Mouse (Mus musculus) lung, postnatal 10 days (tissue): Measurements from ENCODE around the gene Dpep1.
"Not testable (repeated sequence)": the region's sequence is repeated elsewhere in the genome, so short reads cannot be mapped to it uniquely, and the experiment has no call there.

Source experiments
- DNase-seq: peaks from one replicate; pipeline ENCODE4 v3.0.0; 2021

Gene Dpep1

GRCm38 (mm10) chr8:123212321-123213117, 26.5 kb downstream of the Dpep1 start, which contains the start of the genes Chmp1a and Spata33:
Chmp1a (minus strand) TSS chr8:123212763.
Spata33 (plus strand) TSS chr8:123212832.
- DNase-seq: peak; percentile 92

- DNase-seq: no peak
Measured at GRCm38 (mm10) chr8:123213118-123213772, 27.2 kb downstream of the Dpep1 start.

GRCm38 (mm10) chr8:123215430-123215829, 29.4 kb downstream of the Dpep1 start:
- DNase-seq: no peak

GRCm38 (mm10) chr8:123220917-123221316, 34.9 kb downstream of the Dpep1 start:
- DNase-seq: no peak

GRCm38 (mm10) chr8:123224278-123225266, 38.5 kb downstream of the Dpep1 start, which contains the start of gene Cdk10:
Cdk10 (plus strand) TSS chr8:123224842.
- peak; percentile 96 for DNase-seq

- DNase-seq: no peak
Measured at GRCm38 (mm10) chr8:123228416-123228815, 42.4 kb downstream of the Dpep1 start.

- DNase-seq: not testable (repeated sequence)
Measured at GRCm38 (mm10) chr8:123230326-123230725, 44.3 kb downstream of the Dpep1 start.

GRCm38 (mm10) chr8:123231742-123232141, 45.7 kb downstream of the Dpep1 start:
- DNase-seq: peak; percentile 35

GRCm38 (mm10) chr8:123232553-123232952, 46.5 kb downstream of the Dpep1 start:
- no peak for DNase-seq

GRCm38 (mm10) chr8:123233300-123233699, 47.3 kb downstream of the Dpep1 start:
- DNase-seq: no peak

- DNase-seq: no peak
Measured at GRCm38 (mm10) chr8:123233760-123234159, 47.7 kb downstream of the Dpep1 start.

- DNase-seq: no peak
Measured at GRCm38 (mm10) chr8:123234918-123235519, 49.0 kb downstream of the Dpep1 start.

GRCm38 (mm10) chr8:123235520-123236497, 49.8 kb downstream of the Dpep1 start, which contains the start of gene Spata2l:
Spata2l (minus strand) TSS chr8:123236233.
- peak; percentile 90 for DNase-seq

GRCm38 (mm10) chr8:123239398-123239797, 53.4 kb downstream of the Dpep1 start:
- DNase-seq: no peak

- no peak for DNase-seq
Measured at GRCm38 (mm10) chr8:123242107-123242923, 56.3 kb downstream of the Dpep1 start.

- DNase-seq: no peak
Measured at GRCm38 (mm10) chr8:123243053-123243452, 57.0 kb downstream of the Dpep1 start.

GRCm38 (mm10) chr8:123244382-123244781, 58.3 kb downstream of the Dpep1 start:
- no peak for DNase-seq

GRCm38 (mm10) chr8:123245543-123245942, 59.5 kb downstream of the Dpep1 start:
- DNase-seq: no peak

- DNase-seq: no peak
Measured at GRCm38 (mm10) chr8:123247748-123248147, 61.7 kb downstream of the Dpep1 start.

- DNase-seq: no peak
Measured at GRCm38 (mm10) chr8:123248596-123248995, 62.6 kb downstream of the Dpep1 start.
